Mouse (Mus musculus): ENCODE results near the gene Gm11027. TPM values are rescaled to one million over a fixed set of nuclear protein-coding genes. Genes with fewer than 3 reads are reported as not detected.
"Not testable (repeated sequence)": the region's sequence is repeated elsewhere in the genome, so short reads cannot be mapped to it uniquely, and the experiment has no call there.

The Gm11027 gene
- total RNA-seq (2021), result not detected
- long read RNA-seq, experiment 1, result 0 reads
- long read RNA-seq, experiment 2, result 0 reads

DNA sequence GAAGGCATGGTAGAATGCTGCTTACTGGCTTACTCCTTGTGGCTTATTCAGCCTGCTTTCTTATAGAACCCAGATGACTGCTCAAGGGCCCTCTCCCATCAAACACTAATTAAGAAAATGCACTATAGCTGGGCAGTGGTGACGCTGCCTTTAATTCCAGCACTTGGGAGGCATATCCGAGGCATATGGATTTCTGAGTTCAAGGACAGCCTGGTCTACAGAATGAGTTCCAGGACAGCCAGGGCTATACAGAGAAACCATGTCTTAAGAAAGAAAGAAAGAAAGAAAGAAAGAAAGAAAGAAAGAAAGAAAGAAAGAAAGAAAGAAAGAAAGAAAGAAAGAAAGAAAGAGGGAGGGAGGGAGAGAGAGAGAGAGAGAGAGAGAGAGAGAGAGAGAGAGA, at the start of gene Gm11027:
Gene Gm11027, plus strand, starts transcription at position 301 of the 400 bp plus-strand sequence.
- not testable (repeated sequence) for DNase-seq

DNA sequence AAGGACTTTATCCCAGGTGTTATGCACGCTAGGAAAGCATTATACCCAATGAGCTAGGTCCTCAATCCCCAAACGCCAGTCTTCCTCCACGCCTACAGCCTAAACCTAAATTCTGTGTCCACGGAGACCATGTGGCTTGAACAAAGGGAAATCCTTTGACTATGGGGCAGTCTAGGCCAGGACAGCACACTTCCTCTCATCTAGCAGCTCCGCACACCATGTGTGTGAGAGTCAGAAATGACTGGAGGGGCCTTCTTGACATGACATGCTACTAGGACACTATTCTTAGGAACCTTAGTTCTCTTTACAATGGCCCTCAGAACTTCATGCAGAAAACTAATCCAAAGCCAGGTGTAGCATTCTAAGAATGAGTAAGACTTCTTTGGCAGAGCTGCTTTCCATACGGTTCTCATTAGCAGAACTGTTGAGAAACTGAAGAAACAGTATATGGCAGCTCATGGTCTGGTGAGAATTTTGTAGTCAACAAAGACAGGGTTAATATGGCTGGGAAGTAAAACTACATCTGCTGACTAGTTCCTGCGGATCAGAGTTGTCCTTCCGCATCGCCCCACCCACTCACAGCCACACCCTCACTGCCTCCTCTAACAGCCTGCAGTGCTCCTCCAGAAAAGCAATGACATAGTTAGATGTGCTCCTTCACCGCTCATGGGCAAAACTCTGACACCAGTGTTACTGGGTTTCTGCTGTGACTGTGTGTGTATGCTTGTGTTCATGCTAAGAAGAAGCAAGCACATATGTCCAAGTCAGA, 48.7 kb upstream of the Gm11027 start:
- DNase-seq, result no peak

DNA sequence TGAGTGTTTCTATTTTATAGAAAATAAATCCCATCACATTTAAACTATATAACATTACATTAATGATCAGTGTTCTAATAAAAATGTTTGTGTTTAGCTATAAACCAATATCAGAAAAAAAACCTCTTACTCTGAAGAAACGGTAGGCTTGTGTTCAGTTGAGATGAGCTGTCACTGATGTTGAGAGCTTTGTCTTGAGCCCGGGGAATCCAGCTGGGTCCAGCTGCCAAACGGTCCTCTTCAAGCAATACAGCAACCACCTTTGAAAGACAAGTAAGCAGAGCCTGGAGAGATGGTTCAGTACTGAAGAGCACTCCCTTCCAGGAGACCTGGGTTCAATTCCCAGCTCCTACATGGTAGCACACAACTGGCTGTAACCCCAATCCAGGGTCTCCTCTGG, 45.7 kb upstream of the Gm11027 start:
- DNase-seq, result no peak

DNA sequence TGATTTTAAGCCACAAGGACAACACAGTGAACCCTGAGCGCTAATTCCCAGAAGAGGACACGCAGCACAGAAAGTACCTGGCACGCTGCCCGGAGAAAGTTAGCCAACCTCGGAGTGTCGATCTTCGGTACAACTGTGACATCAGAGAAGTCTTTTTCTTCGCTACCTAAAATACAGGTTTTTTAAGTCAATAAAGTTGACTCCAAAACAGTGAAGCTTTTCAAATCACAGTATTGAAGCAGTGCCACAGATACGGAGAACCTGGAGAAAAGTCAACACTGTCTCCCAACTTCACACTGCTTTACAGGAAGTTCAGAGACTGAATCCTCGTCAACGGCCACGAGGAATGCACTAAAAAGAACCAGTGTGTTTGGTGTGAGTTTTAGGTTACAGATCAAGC, 43.6 kb upstream of the Gm11027 start:
- DNase-seq, result peak; percentile 90

DNA sequence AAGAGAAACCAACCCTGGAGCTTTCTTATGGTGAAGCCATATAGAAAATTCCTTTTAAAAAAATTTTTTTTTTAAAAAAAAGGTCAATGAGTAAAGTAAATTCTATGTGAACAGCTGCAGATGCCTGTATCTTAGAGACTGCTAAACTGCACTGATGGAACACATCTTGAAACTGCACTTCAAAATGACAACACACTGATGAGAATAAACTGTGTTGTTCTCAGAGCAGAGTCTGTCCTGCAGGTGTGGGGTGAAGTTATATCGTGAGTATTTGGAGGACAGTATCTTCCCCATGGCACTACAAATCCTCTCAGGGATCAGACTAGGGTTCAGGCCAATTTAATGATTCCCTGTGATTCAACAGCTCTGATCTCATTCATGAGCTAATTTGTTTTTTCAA, 43.1 kb upstream of the Gm11027 start:
- DNase-seq, result no peak

DNA sequence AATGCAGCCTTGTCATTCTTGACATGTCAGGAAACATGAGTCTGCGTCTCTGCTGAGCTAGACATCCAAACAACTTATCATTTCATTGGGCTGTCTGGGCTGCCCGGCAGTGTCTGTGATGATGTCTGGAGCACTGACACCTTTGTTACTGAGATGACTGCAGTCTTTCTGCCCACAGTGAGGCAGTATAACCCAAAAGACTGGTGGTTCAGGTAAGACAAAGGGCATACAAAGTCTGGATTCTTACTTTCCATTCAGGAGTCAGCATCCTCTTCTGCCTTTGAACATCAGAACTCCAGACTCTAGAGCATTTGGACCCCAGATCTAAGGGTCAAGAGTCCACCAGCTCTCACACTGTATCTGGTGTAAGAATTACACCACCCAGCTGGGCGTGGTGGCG, 39.8 kb upstream of the Gm11027 start:
- no peak for DNase-seq

DNA sequence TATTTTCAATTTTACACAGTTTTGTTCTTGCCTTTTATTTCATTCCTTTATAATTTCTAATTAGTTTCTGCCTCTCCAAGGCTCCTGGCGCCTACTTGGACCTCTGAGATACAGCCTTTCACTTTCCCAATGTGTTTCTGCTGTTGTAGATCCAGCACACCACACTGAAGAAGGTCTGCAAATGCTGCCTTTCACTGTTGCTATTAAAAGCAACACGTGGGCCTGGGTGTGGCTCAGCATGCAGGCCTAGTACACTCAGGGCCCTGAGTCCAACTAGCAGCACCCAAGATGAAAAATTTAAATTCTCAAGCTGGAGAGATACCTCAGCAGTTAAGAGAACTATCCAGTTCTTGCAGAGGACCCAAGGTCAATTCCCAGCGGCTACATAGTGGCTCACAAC, 38.5 kb upstream of the Gm11027 start:
- no peak for DNase-seq

DNA sequence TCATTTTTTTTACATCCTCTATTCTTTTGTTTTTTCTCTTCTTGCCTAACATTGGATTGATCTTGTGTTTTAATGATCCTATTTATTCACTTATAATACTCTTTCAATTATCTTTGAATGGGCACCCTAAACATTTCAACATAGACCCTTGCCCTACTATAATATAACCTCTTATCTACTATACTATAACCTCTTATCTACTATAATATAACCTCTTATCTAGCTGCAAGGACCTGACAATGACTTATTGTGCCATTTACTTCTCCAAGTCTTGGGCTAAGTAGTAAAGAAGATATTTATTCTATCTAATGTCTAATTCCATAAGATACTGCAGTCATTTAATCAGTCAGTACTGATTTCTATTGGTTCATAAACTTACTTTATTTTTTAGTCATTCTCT, 36.8 kb upstream of the Gm11027 start:
- DNase-seq, result no peak

DNA sequence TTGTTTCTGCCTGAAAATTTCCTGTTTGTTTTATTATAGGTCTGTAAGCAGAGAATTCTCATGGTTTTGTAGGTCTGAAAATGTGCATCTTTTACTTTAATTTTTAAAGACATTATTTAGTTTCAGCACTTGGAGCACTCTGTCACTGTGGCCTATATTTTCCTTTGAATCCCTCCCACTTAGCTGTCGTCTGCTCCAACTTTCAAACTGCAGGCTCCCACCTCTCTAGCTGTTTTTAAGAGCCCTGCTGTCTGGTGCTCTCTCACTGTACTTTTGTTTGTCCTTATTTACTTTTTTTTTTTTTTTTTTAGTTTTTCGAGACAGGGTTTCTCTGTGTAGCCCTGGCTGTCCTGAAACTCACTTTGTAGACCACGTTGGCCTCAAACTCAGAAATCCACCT, 36.4 kb upstream of the Gm11027 start:
- no peak for DNase-seq

DNA sequence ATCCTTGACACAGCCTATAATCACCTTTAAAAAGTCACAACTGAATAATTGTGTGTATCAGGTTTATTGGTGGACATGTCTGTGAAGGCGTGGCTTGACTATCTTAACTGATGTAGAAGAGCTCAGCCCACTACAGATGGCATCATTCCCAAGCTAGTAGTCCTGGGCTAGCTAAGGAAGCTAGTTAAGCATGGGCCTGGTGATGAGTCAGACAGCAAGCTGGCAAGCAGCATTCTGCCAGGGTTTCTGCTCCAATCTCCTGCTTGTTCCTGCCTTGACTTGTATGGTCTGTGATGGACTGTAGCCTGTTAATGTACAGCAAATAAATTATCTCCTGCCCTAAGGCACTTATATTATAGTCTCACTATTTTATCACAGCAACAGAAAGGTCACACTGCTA, 30.6 kb upstream of the Gm11027 start:
- DNase-seq, result no peak

DNA sequence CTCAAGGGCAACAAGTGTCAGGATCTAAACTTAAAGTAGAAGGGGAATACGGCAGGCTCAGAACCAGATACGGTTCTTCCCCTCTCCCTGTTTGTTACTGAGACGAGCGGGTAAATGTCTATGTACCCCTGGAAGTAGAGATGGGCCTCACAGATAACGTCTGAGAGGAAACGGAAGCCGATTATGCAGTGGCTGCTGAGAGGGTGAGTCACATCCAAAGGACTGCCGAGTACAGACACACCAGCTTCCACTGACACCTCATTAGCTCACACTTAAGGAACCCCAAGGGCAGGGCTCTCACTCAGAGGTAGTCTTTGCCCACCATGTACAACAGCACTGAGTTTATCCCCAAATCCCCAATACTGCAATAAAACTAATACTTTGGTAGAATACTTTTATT, 20.5 kb upstream of the Gm11027 start:
- no peak for DNase-seq

DNA sequence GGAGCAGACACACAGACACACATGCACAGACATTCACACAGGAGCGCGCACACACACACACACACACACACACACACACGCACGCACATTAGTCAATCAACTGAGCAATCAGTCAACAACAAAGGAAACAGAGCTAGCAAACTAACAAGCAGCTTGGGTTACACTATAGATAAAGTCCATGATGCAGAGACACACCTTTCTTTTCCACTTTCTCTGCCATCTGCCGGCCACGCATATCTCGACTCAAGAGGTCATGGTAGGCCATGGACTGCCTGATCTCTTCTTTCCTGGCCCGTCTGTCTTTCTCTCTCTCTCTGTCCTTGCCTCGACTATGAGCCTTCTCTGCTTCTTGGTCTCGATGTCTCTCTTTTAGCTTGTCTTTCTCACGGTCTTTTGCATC, 19.6 kb upstream of the Gm11027 start:
- no peak for DNase-seq

DNA sequence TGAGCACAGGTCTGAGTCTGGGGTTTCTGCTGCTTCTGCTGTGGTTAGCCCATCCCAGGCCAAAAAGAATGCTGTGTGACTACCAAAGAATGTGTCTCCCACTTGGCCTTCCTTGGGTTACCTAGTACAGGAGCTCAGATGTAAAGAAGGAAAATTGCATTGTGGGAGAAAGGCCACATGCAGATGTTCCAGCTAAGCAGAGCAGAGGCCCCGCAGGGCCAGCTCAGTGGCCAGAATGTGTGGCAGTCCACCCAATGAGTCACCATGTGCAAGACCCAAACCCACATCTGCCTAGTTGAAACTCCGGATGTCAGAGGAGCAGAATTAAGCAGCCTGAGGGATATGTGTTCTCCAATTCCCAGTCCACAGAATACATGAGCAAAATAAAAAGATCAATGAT, 16.9 kb upstream of the Gm11027 start:
- no peak for DNase-seq

DNA sequence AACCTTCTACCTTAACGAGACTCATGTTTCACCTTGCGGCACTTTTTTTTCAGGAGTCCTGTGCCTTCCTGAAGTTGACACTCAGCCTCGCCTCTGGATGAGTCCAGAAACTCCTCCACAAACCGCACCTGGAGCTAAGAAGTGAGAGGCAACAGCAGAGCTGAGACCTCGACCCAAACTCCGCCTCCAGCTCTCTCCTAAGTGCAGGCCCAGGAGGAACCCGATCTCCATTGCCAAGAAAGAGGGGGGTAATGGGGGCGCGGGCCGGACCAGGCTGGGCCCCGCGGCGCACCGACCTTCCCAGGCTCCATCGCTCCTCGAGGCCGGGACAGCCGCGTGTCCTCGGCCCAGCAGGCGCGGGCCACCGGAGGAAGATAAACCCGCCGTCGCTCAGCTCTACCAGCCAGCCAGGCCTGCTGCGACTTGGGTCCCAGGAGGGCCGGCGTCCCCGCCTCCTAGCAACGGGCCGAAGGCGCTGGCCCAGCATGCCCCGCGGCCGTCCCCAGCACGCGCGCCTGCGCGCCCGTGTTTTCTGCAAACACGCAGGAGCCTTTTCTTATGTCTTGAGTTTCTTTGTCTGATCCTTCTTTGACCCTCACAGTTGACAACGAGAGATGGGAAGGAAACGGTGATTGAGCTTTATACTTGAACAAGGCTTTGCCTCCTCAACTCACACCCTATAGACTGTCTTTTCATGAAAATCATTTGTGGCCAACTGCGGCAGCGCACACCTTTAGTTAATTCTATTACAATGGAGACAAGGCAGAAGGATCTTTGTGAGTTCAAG, 12.4 kb upstream of the Gm11027 start, which contains the start of gene Wdr60:
Gene Wdr60, minus strand, starts transcription at position 468 of the 787 bp plus-strand sequence.
- DNase-seq, result peak; percentile 94

DNA sequence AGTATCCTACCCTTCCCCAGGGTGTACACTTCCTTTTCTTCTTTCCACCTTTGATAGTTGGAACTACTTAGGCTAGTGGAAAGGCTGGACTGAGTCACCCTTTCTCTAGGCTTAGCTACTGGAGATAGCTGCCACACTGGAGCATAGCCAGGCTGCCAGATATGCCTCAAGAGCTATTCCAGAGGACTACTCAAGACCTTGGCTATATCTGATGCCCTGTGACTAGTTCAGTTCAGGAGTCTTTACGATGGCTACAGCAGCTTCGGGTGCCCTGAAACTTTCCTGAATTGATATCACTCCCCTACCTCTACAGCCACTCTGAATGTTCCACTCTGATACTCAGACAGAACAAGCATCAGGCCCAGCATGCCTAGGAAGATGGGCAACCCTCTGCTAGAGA, 10.4 kb upstream of the Gm11027 start:
- no peak for DNase-seq

DNA sequence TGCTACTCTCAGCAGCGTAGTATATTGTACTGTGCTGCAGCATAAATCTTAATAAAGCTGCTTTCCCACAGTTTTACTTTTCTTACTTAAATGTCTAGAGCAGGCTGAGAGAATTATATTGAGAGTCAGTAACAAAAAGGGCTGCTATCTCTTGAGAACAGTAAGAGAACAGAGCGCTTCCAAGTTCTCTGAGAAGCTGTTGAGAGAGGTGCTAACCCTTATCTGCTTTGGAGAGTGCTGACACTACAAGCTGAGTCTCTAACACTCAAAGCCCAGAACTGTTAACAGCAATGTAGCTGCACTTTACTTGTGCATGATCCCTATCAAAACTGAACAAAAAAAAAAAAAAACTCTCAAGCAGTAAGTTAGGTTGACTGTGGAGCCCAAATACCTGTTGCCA, 9.9 kb upstream of the Gm11027 start:
- DNase-seq, result no peak

DNA sequence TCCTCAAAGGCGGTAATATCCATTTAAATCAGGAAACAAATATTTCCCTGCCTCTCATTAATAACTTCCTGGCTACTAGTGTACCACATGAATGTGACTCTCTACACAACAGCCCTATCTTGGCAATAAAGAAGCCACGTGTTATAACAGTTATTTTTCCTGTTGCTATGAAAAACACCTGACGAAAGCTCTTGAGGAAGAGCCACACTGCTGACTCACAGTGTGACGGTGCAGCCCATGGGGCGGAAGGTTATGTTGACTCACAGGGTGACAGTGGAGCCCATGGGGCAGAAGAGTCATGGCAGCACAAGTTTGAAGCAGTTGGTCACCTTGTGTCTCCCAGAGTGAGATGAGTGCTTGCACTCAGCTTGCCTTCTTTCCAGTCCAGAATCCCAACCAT, 5.7 kb upstream of the Gm11027 start:
- no peak for DNase-seq

DNA sequence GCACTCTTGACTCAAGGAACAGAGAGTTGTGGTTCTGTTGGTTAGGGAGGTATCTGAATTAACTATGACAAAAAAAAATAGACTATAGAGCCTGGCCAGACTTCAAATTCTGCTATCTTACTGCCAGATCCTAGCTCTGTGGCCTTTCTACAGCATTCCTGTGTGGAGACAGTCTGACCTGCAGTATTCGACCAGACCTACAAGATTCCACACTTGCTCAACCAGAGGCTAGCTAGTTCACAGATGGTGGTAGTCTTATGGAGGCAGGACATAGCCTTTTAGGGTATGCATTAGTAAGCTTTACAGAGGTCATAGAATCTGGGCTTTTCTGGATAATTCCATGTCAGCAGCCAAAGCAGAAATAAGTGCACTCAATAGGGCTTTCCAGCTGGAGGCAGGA, 4.6 kb upstream of the Gm11027 start:
- no peak for DNase-seq

DNA sequence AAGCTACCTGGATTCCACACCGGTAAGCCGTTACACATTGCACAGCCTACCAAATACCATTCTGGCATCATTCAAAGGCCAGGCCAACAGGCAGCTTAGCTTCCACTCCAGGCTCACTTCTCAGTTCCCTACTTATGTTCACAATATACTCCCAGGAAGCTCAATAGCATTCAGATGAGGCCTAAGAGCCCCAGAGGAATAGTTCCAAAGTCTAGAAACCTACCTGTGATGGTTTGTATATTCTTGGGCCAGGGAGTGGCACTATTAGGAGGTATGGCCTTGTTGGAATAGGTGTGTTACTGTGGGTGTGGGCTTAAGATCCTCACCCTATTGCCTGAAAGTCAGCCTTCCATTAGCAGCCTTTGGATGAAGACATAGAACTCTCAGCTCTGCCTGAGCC, 4.1 kb upstream of the Gm11027 start:
- DNase-seq, result no peak

DNA sequence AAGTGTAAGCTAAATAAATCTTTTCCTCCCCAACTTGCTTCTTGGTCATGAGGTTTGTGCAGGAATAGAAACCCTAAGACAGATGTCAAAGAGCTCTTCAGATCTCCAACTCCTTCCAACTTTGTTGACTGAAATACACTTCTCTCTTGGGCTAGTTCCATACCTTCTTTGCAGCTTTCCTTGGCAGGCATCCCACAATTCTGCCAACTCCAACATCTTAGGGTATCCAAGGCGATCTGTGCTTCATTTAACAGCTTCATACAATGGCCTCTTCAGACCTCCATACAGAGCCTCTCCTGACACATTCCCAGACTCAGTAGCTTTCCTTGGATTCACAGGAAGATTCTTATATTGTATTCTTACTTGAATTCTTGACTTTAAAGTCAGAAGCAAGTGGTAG, 1.5 kb upstream of the Gm11027 start:
- no peak for DNase-seq

DNA sequence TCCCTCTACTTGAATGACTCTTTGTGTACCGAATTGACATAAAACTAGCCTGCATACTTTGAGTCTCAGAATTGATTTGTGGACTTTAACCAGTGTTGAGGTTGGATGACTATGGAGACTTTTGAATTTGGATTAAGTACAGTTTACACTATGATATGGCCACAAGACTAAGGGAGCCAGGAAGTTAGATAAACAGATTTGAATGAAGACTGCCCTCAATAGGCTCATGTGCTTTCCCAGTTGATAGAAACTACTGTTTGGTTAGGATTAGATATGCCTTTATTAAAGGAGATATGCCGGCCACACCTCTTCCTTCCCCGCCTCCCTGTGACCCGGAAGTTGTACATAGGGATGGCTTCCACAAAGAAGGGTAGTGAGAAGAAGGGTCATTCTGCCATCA, 445 bp downstream of the Gm11027 start:
- DNase-seq, result no peak

DNA sequence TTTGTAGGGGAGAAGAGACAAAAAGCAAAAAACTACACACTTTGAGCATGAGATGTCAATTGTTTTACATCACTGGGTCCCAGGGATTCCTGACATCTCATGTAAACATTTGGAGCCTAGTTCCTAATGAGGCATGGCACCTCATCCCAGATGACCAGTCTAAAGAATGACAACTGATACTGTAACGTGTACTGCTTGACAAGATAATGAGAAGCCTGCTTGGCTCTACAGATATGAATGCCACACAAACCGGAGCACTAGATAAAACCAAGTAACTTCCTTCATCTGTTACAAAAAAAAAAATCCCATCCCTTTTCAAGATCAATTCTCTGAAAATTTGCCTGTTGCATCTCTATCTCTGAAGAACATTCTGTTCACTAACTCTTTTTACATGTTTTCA, 1.8 kb downstream of the Gm11027 start:
- DNase-seq, result no peak

DNA sequence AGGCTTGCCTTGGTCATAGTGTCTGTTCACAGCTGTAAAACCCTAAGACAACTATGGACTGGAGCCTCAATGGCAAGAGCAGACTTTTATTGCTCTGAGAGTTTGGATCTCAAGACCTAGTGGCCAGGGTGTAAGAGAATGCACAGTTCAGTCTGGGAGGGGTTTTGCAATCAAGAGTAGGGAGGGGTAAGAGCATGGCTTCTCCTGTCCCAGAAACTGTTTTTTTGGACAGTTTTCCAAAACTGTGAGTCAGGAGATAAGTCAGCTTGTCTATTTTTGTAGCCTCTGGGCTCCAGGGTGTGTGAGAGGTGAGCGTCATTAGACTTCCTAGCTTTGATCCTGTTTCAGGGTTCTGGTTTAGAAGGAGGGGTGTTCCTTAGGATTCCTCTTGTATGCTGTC, 3.4 kb downstream of the Gm11027 start:
- DNase-seq, result no peak

DNA sequence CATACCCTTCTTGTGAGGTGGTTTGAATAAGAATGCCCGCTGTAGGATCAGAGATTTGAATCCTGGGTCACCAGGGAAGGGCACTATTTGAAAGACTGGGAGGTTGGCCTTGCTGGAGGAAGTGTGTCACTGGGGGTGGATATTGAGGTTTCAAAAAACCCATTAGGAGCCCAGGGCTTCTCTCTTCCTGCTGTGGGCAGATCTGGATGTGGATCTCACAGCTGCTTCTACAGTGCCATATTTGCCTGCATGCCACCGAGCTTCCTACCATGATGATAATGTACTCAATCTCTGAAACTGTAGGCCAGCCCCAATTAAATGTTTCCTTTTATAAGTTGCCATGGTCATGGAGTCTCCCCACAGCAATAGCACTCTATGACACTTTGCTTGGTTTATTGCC, 4.0 kb downstream of the Gm11027 start:
- DNase-seq, result no peak
